Mouse (Mus musculus): ENCODE measurements around the gene Trcg1.

GRCm38 (mm10) chr9:57237705-57238104, 1.3 kb downstream of the Trcg1 start:
- TF ChIP-seq CTCF (IDR thresholded peaks at IDR 0.05; ENCODE audit: insufficient read depth, low read depth, low read length) (no peak), POLR2A (IDR thresholded peaks at IDR 0.05; ENCODE audit: insufficient read depth, low read depth, low read length) (no peak)

Data from olfactory bulb, adult 2 months (tissue).